Mouse (Mus musculus) megakaryocyte, embryonic 14.5 days (primary cell): ENCODE data around the gene Pcnp.
"Not testable (repeated sequence)": the region's sequence is repeated elsewhere in the genome, so short reads cannot be mapped to it uniquely, and the experiment has no call there.

Experiments used
- FLI1 ChIP-seq: IDR thresholded peaks from 2 replicates; pipeline ENCODE4 v1.6.1; 2012; ENCODE audit warnings: low read length, inconsistent platforms, mixed read lengths
- GATA1 ChIP-seq: IDR thresholded peaks from 3 replicates; pipeline ENCODE4 v1.6.1; 2012; ENCODE audit warnings: mixed read lengths, low read length, inconsistent platforms, borderline replicate concordance

GRCm38 (mm10) chr16:56048038-56048437 is 18.5 kb upstream of the Pcnp start, which contains the start of gene Senp7:
- not testable (repeated sequence) for TF ChIP-seq FLI1, GATA1
